Mouse (Mus musculus) ES-Bruce4 (cell line): Measurements from ENCODE around the gene Slc35b1. TPM values are rescaled to one million over a fixed set of nuclear protein-coding genes. Genes with fewer than 3 reads are reported as not detected.

Source experiments
- H3K27ac ChIP-seq: 2 replicates; pipeline ENCODE4 v1.5.1; 2012; ENCODE audit warnings: low read length, inconsistent platforms; ENCODE audit not compliant: insufficient read depth
- H3K27me3 ChIP-seq: 2 replicates; pipeline ENCODE4 v1.6.1; 2012; ENCODE audit warnings: mild to moderate bottlenecking, low read length, inconsistent platforms; ENCODE audit not compliant: control insufficient read depth, poor library complexity, insufficient read depth, severe bottlenecking
- H3K36me3 ChIP-seq: 2 replicates; pipeline ENCODE4 v1.6.1; 2012; ENCODE audit warnings: inconsistent platforms, mild to moderate bottlenecking, low read length, moderate library complexity; ENCODE audit not compliant: control insufficient read depth, poor library complexity, insufficient read depth, severe bottlenecking
- H3K4me1 ChIP-seq: one replicate; pipeline ENCODE4 v1.8.1; 2011; ENCODE audit warnings: low read length; ENCODE audit not compliant: control insufficient read depth, insufficient read depth
- H3K4me3 ChIP-seq: 2 replicates; pipeline ENCODE4 v1.5.1; 2011; ENCODE audit warnings: low read depth, mild to moderate bottlenecking, low read length
- H3K9ac ChIP-seq: 2 replicates; pipeline ENCODE4 v1.6.1; 2012; ENCODE audit warnings: low read depth, mild to moderate bottlenecking, inconsistent platforms; ENCODE audit not compliant: poor library complexity, severe bottlenecking
- H3K9me3 ChIP-seq: replicated peaks from 2 replicates; pipeline ENCODE4 v1.6.1; 2012; ENCODE audit warnings: mild to moderate bottlenecking, low read length, inconsistent platforms; ENCODE audit not compliant: control insufficient read depth, poor library complexity, insufficient read depth, severe bottlenecking
- CTCF ChIP-seq: IDR thresholded peaks from one replicate; pipeline ENCODE4 v1.8.1; 2011; ENCODE audit warnings: low read depth, low read length
- EP300 ChIP-seq: IDR thresholded peaks from 2 replicates; pipeline ENCODE4 v1.6.1; 2011; ENCODE audit warnings: low read depth, low read length; ENCODE audit not compliant: insufficient read depth
- POLR2A ChIP-seq: IDR thresholded peaks from one replicate; pipeline ENCODE4 v1.8.1; 2011; ENCODE audit warnings: low read length; ENCODE audit not compliant: insufficient read depth
- polyA plus RNA-seq: library from polyadenylated mRNA; stranded (reverse); fragments of >200 nt; gene quantifications from 2 replicates; pipeline ENCODE4 v1.2.4, GENCODE M21; 2011; ENCODE audit warnings: low read depth; ENCODE audit not compliant: missing spikeins, insufficient read depth, insufficient read length

Slc35b1 gene
- polyA plus RNA-seq, 1 experiment, result 47.7 TPM

- Histone ChIP-seq H3K9me3 (no peaks in the 10 kb centered on the region), H3K27me3 (no peaks in the 10 kb centered on the region), H3K4me1 (no peaks in the 10 kb centered on the region), H3K27ac (no peak overlapping the region), H3K4me3 (no peak overlapping the region), H3K36me3 (peaks cover 3% of the 10 kb centered on the region; the same call in 1 of the 2 replicates), H3K9ac (no peak overlapping the region)
- no peak for TF ChIP-seq CTCF
- no peak for TF ChIP-seq POLR2A
- TF ChIP-seq EP300, result no peak
These were observed 27.8 kb upstream of the Slc35b1 start for GRCm38 (mm10) chr11:95356469-95357273.

DNA sequence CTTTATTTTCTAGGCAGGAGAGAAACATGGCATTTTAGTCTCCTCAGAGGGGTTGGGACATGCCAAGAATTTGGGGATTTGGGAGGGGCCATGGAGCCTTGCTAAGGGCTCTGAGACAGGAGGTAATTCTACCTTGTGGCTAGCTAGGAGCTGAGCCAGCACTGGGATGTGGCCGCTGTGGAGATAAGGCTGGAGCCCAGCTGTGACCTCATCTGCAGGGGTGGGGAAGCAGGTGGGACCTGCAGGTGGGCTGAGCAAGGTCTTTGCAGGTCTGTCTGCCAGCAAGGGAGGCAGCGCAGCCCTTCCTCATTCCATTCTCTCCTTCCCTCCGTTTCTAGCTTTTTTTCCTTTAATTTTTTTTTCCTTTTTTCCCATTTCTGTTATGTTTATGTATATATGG, 26.2 kb upstream of the Slc35b1 start:
- H3K27ac ChIP-seq, result no peak overlapping the region
- no peak overlapping the region for H3K9ac ChIP-seq
- H3K4me1 ChIP-seq, result no peaks in the 10 kb centered on the region
- H3K27me3 ChIP-seq, result no peaks in the 10 kb centered on the region
- H3K36me3 ChIP-seq, result peaks cover 3% of the 10 kb centered on the region; the same call in 1 of the 2 replicates
- no peak overlapping the region for H3K4me3 ChIP-seq
- no peaks in the 10 kb centered on the region for H3K9me3 ChIP-seq
- TF ChIP-seq POLR2A (no peak), EP300 (no peak), CTCF (no peak)

DNA sequence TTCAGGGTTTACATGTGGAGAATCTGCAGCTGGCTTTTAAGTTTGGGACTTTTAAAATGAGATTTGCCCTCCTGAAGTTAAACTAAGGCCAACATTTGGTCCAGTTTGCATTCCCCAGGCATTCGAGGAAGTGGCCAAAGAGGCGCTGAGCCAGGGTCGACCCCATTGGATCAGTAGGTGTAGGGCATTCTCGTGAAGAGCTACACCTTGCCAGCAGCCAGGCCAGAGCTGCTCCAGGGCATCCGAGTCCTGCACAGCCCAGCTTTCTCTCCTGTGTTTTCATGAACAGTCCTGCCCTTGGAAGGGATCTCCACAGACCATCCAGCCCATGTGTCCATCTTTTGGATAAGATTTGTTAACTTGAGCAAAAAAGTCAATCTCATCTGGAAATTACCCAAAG, 20.1 kb upstream of the Slc35b1 start:
- no peak for TF ChIP-seq EP300
- TF ChIP-seq POLR2A, result no peak
- TF ChIP-seq CTCF, result no peak
- Histone ChIP-seq H3K27ac (no peak overlapping the region), H3K36me3 (no peaks in the 10 kb centered on the region; the same call in 1 of the 2 replicates), H3K4me1 (no peaks in the 10 kb centered on the region), H3K4me3 (no peak overlapping the region), H3K9me3 (no peaks in the 10 kb centered on the region), H3K27me3 (no peaks in the 10 kb centered on the region), H3K9ac (no peak overlapping the region)

- no peaks in the 10 kb centered on the region for H3K27me3 ChIP-seq
- H3K4me1 ChIP-seq, result no peaks in the 10 kb centered on the region
- H3K36me3 ChIP-seq, result no peaks in the 10 kb centered on the region; the same call in 1 of the 2 replicates
- H3K9me3 ChIP-seq, result no peaks in the 10 kb centered on the region
- H3K4me3 ChIP-seq, result no peak overlapping the region
- TF ChIP-seq POLR2A (no peak), CTCF (no peak), EP300 (no peak)
- no peak overlapping the region for H3K27ac ChIP-seq
- no peak overlapping the region for H3K9ac ChIP-seq
These were observed 18.9 kb upstream of the Slc35b1 start for GRCm38 (mm10) chr11:95365596-95365995.

- Histone ChIP-seq H3K27me3 (no peaks in the 10 kb centered on the region), H3K9me3 (no peaks in the 10 kb centered on the region), H3K4me1 (no peaks in the 10 kb centered on the region), H3K36me3 (peaks cover 2% of the 10 kb centered on the region; the same call in 1 of the 2 replicates), H3K27ac (no peak overlapping the region), H3K4me3 (no peak overlapping the region), H3K9ac (no peak overlapping the region)
- TF ChIP-seq POLR2A, result no peak
- no peak for TF ChIP-seq EP300
- no peak for TF ChIP-seq CTCF
These were observed 18.1 kb upstream of the Slc35b1 start for GRCm38 (mm10) chr11:95366280-95366897.

DNA sequence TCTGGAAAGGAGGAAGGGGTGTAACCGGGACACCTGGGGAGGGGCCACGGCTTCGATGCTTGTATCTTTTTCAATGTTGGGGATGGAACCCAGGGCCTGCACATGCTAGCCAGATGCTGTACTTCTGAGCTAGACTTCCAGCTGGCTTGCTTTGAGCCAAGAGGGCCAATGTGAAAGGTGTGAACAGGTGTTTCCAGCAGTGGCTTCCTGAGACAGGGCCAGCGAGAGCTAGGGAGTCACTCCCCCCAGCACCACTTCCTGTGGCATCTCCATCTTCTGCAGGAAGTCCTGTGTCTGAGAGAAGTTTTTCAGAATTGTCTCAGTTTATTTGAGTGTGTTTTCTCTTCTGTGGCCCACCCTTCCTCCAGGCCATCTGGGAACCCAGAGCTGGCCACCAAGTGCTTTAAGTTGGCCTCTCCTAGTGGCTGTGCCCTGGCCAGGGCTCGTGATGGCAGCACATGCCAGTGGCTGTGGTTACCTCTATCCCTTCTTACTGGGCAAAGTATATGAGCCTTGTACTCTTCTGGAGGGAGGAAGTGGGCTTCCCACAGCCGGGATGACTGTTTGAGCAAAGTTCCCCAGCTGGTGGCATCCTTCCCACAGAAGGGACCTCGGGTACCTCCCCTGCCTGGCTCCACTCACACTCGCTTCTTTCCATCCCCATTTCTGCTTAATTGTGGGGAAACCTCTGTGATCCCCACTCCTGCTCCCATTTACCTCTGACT, 17.3 kb upstream of the Slc35b1 start:
- no peaks in the 10 kb centered on the region for H3K9me3 ChIP-seq
- peaks cover 5% of the 10 kb centered on the region; the same call in 1 of the 2 replicates for H3K36me3 ChIP-seq
- H3K4me1 ChIP-seq, result no peaks in the 10 kb centered on the region
- H3K27me3 ChIP-seq, result no peaks in the 10 kb centered on the region
- TF ChIP-seq CTCF, result no peak
- TF ChIP-seq POLR2A, result no peak
- TF ChIP-seq EP300, result no peak
- H3K27ac ChIP-seq, result no peak overlapping the region
- H3K4me3 ChIP-seq, result no peak overlapping the region
- no peak overlapping the region for H3K9ac ChIP-seq
